Mouse (Mus musculus): ENCODE results near the gene Ubfd1.

Gene Ubfd1

GRCm38 (mm10) chr7:122066945-122067516 is at the start of gene Ubfd1, which contains the start of gene Ears2:
Gene Ubfd1, plus strand, starts transcription at chr7:122067175.
Gene Ears2, minus strand, starts transcription at chr7:122067263.
- peak; percentile 98 for DNase-seq (ENCODE audit: low spot score in 2 of 2)

DNA sequence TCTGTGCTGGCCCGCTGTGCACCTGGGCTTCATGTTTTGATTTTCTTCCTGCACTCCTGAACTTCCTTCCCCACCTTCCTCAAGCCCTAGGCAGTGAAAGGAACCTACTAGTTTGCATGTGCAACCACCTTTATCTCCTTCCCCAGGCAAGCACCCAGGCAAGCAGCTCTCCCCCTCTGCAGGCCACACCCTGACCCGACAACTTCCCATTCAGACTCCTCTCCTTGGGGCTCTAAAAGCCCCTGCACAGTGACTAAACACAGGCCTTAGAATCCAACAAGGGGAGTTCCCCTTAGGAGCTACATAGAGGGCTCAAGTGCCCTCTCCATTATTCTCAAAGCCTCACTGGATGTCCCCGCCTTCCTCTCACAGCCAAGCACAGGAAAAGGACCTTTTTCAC is 48.7 kb upstream of the Ubfd1 start:
- DNase-seq (ENCODE audit: low spot score in 2 of 2) = no peak

DNA sequence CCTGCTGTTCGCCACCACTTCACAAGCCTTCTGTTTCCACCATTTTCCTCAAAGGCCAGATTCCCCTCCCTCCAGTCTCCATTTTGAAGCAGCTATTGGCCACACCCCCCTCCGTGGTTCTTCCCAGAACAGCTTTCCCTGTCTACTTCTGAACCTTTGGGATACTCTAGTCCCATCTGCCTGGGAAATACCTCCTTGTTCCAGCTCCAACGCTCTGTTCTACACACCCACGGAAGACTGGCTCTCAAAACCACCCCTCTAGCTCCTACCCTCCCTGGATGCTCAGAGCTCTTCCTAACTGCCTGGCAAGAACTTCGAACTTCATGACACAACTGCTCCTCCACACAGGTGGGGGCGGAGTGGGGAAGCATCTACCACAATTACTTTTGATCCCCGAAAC is 48.0 kb upstream of the Ubfd1 start:
- DNase-seq (ENCODE audit: low spot score in 2 of 2) = peak; percentile 46 to 62

- no peak for DNase-seq (ENCODE audit: low spot score in 2 of 2)
Measured at GRCm38 (mm10) chr7:122020273-122020666, 46.7 kb upstream of the Ubfd1 start.

DNA sequence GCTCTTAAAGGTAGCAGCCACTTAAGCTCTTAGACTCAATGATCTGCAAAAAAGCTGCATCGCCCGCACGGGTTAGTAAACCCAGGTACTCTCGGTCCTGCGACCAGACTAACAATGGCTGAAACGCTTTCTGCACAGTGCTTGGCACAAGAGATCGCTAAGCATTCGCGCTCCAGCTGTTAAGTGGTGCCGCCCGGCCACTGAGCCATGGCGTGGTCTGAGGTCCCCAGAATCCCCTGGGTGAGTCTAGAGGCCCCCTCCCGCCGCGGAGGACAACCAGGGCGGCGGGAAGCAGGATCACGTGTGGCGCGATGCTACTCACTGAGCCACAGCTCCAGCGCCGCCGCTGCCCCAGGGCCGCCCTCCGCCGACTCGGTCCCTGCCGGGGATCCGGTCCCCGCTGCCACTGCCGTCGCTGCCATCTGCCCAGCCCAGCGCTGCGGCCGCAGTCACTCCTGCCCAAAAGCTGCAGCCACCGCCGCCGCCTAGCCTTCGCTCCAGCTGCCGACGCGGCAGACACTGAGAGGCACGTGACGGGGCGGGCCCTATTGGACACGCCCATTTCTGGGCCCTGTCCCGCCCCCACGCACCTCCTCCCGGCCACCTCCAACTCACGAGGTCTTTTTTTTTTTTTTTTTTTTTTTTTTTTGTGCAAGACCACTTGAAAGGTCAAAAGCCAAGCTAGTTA is 46.2 kb upstream of the Ubfd1 start, which contains the start of gene Gga2:
Gene Gga2, minus strand, starts transcription at position 556 of the 688 bp plus-strand sequence.
- peak; percentile 91 to 94 for DNase-seq (ENCODE audit: low spot score in 2 of 2)

GRCm38 (mm10) chr7:122022131-122022530 is 44.8 kb upstream of the Ubfd1 start:
- DNase-seq (ENCODE audit: low spot score in 2 of 2) = no peak

GRCm38 (mm10) chr7:122033371-122033770 is 33.6 kb upstream of the Ubfd1 start:
- DNase-seq (ENCODE audit: low spot score in 2 of 2) = peak in 1 of 2 experiments; percentile 26

DNA sequence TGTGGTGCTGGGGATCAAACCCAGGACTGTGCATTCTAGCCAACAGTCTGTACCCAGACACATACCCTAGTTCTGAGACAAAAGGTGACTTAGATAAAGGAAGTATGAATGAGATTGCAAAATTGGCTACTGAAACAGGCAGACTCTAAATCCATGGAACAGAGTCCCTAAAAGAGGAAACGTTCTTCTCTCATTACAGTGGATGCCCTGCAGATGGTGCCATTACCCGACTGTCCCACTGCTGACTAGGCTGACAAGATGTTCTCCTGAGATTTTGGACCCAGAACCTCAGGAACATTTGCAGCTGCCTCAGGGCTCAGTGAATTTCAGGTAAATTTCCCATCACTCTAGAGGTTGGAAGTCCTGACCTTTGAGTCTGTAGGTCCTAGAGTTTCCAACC is 32.6 kb upstream of the Ubfd1 start:
- DNase-seq (ENCODE audit: low spot score in 2 of 2) = no peak

DNA sequence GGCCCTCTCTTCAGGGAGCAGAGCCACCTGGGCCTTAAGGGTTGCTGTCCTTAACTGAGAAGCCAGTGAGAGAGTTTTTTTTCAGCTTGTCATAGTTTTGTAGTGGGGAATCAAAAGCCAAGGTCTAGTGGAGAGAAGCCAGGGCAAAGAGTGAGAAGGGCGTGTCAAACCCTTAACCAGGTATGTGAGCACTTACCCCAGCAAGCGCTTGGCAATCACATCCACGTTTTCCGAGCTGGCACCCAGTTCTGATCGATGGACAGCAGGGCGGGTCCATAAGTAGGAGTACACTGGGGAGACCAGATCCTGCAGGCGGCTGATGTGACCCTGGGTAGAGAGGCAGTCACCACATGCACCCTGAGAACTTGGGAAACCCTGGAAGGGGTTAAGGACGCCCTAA is 22.9 kb upstream of the Ubfd1 start:
- peak in 1 of 2 experiments; percentile 25 for DNase-seq (ENCODE audit: low spot score in 2 of 2)

DNA sequence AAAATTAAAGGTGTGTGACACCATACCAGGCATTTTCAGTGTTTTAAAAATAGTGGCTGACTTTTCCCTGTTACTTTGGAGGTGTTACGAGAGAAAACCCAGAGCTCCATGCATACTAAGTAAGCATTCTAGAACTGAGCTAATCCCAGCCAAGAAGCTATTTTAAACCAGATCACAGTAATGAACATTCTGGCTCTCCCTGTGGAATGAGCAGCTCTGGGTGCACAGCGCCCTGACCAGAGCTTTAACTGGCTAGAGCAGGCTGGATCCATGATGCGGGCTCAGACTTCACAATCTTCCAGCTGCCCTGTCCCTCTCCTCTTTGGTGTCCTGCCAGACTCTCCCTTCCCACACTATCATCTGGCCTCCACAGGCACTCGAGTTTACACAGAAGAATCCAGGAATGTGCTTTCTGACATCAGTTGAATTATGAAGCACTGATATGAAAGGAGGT is 21.8 kb upstream of the Ubfd1 start:
- peak in 1 of 2 experiments; percentile 52 for DNase-seq (ENCODE audit: low spot score in 2 of 2)

DNA sequence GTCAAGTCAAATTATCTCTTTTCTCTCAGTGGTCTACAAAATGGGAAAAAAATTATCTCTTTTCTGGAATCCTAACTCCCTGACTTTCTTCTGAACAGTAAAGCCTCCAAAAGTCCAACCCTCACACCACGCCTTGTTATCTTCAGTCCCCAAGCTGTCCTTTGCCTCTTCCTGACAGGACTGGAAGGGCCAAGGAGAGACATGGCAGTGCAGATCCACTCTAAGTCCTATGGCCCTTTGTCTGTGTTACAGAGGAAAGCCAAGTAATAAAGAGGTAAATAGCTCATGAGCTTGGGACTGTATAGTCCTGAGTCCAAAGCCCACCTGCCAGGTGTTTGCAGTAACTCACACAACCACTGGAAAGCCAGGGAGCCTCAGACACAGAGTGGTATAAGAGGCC is 21.3 kb upstream of the Ubfd1 start:
- peak in 1 of 2 experiments; percentile 15 for DNase-seq (ENCODE audit: low spot score in 2 of 2)

- no peak for DNase-seq (ENCODE audit: low spot score in 2 of 2)
Measured at GRCm38 (mm10) chr7:122046813-122047212, 20.2 kb upstream of the Ubfd1 start.

DNA sequence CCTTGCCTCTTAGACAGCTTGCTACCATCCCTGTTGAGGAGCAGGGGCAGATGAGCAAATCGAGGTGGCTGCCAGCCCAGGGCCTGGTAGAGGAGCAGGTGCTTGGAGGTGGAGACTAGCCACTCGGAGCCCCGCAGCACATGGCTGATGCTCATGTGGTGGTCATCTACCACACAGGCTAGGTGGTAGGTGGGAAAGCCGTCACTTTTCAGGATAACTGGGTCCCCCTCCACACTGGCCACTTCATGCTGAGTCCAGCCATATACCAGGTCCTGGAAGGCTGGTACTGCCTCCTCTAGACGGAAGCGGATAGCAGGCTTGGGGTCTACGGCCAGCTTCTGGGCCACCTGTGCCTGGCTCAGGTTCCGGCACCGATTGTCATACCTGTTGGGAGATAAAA is 18.8 kb upstream of the Ubfd1 start:
- no peak for DNase-seq (ENCODE audit: low spot score in 2 of 2)

DNA sequence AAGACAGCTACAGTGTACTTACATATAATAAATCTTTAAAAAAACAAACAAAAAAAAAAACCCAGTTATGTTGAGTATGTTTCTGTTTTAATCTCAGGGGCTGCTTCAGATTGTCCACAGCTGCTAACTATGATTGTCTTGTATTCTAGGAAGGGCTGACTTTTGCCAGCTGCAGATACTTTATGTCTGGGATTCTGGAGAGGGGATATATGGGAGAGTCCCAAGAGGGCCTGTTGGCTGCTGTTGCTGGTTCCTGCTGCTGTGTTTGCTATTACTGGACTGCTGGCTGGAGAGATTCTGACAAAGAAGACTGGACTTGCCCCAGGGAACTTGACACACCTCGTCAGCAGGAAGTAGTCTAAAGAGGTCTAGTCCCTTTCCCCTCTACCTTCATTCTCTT is 16.1 kb upstream of the Ubfd1 start:
- no peak for DNase-seq (ENCODE audit: low spot score in 2 of 2)

GRCm38 (mm10) chr7:122056633-122057032 is 10.3 kb upstream of the Ubfd1 start:
- no peak for DNase-seq (ENCODE audit: low spot score in 2 of 2)

- DNase-seq (ENCODE audit: low spot score in 2 of 2) = no peak
Measured at GRCm38 (mm10) chr7:122065656-122066055, 1.3 kb upstream of the Ubfd1 start.

- no peak for DNase-seq (ENCODE audit: low spot score in 2 of 2)
Measured at GRCm38 (mm10) chr7:122066102-122066944, 652 bp upstream of the Ubfd1 start.

- peak; percentile 43 to 45 for DNase-seq (ENCODE audit: low spot score in 2 of 2)
Measured at GRCm38 (mm10) chr7:122067517-122068381, 774 bp downstream of the Ubfd1 start.

DNA sequence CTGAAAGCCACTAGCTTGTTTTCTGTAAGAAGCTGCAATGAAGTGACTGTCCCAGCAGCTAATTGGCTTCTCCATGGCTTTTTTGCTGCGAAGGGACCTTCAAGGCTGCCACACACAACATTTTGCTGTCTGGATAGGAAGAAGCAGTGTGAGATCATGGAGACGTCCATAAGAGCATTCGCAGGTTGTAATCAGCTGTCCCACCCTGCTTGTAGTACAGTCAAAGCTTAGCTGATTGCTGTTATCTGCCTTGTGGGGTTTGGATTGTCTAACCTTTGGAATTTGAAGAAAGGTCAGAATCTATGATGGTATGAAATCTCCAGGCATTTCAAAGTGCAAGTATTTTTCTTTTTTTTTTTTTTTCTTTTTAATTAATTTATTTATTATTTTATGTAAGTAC is 7.4 kb downstream of the Ubfd1 start:
- no peak for DNase-seq (ENCODE audit: low spot score in 2 of 2)

- DNase-seq (ENCODE audit: low spot score in 2 of 2) = no peak
Measured at GRCm38 (mm10) chr7:122079798-122080554, 13.0 kb downstream of the Ubfd1 start.

DNA sequence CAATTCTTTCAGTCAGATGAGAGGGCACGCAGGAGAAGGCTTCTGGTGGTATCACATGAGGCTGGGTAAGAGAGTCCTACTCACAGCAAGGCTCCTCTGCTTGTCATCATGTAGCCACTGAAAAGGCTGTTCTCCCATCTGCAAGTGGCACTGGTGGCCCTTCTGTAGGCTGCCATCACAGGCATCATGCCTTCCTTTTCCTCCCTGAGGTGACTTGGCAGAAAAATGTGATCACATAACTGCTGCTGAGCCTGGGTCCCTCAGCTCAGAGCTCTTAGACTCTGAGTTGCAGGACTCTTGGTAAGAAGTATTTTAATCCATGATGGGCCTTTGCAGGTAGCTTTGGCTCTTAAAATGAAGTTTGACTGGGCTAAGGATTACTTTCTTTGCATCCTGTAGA is 14.1 kb downstream of the Ubfd1 start:
- no peak for DNase-seq (ENCODE audit: low spot score in 2 of 2)

All from right cerebral cortex, postnatal 10 days (tissue).